Comparison of ENCODE assay signal across 8 mouse cellular contexts in genomic region chr3:148990531-148991003, GRCm38 (mm10). TPM values are rescaled to one million over a fixed set of nuclear protein-coding genes. Genes with fewer than 3 reads are reported as not detected.
DNase-seq lines count a peak whose midpoint lies in the region; ATAC-seq and TF ChIP-seq lines count a peak whose summit lies in the region.

Gene Adgrl2 (minus strand): TSS chr3:148990555.

- peak; percentile 47 for TF ChIP-seq CTCF in heart, adult 2 months (IDR thresholded peaks at IDR 0.05)

- peak within 1 kb of the TSS; percentile 96 for H3K4me3 ChIP-seq in heart, adult 2 months
- H3K4me3 ChIP-seq in intestine, embryonic 16.5 days (ENCODE audit: low read length), result peak within 1 kb of the TSS; percentile 93
- H3K4me3 ChIP-seq in megakaryocyte, embryonic 14.5 days (replicated peaks), result peak within 1 kb of the TSS; percentile 96

- H3K9me3 ChIP-seq in intestine, embryonic 16.5 days (ENCODE audit: control insufficient read depth, low read length), result no peaks in the 10 kb centered on the region
- H3K9me3 ChIP-seq in megakaryocyte, embryonic 14.5 days, result no peaks in the 10 kb centered on the region

- peak; percentile 37; the same call in 1 of the 2 replicates for TF ChIP-seq POLR2A in heart, adult 2 months (IDR thresholded peaks at IDR 0.05; ENCODE audit: insufficient read depth, low read depth, low read length)

- WGBS in heart, adult 2 months, result under 1% methylated on average over 25 of the region's 25 CpGs
- WGBS in intestine, embryonic 16.5 days, result under 1% methylated on average over 25 of the region's 25 CpGs

- peak within 1 kb of the TSS; percentile 87 for H3K4me2 ChIP-seq in intestine, embryonic 16.5 days (ENCODE audit: low read depth, low read length)

- H3K27me3 ChIP-seq in heart, adult 2 months (ENCODE audit: control insufficient read depth, insufficient read depth, low read length), result no peaks in the 10 kb centered on the region
- H3K27me3 ChIP-seq in intestine, embryonic 16.5 days (replicated peaks; ENCODE audit: control insufficient read depth, insufficient read depth, low read length), result no peaks in the 10 kb centered on the region
- peaks cover 62% of the 10 kb centered on the region for H3K27me3 ChIP-seq in megakaryocyte, embryonic 14.5 days (replicated peaks)

- ATAC-seq in intestine, embryonic 16.5 days, result peak; percentile 30

- H3K36me3 ChIP-seq in heart, adult 2 months (ENCODE audit: control insufficient read depth, insufficient read depth, low read length), result no peaks in the 10 kb centered on the region
- no peaks in the 10 kb centered on the region for H3K36me3 ChIP-seq in intestine, embryonic 16.5 days (ENCODE audit: control insufficient read depth, insufficient read depth, low read length)
- H3K36me3 ChIP-seq in megakaryocyte, embryonic 14.5 days (replicated peaks; ENCODE audit: low read length), result no peaks in the 10 kb centered on the region

- no peak for TF ChIP-seq EP300 in heart, adult 2 months (IDR thresholded peaks at IDR 0.05; ENCODE audit: insufficient read depth, low read depth, low read length)

- H3K4me1 ChIP-seq in heart, adult 2 months (ENCODE audit: control insufficient read depth, insufficient read depth, low read length), result 0 out of 2 replicates have a peak, but pooled peaks cover 1% of the 10 kb centered on the region
- peaks cover 6% of the 10 kb centered on the region; the same call in 1 of the 2 replicates for H3K4me1 ChIP-seq in intestine, embryonic 16.5 days (ENCODE audit: control insufficient read depth, insufficient read depth, low read length)
- H3K4me1 ChIP-seq in megakaryocyte, embryonic 14.5 days, result peaks cover 46% of the 10 kb centered on the region

- peak within 1 kb of the TSS; percentile 99 for H3K27ac ChIP-seq in heart, adult 2 months
- peak within 1 kb of the TSS; percentile 100 for H3K27ac ChIP-seq in intestine, embryonic 16.5 days (ENCODE audit: low read length)

- intact Hi-C loops in heart, adult 2 months (cut with DNase I), result loop anchor here (1.0 to 5.0 kb wide), 4 partner anchors 47 to 359 kb away; no protein-coding TSS in a partner anchor
- intact Hi-C loops in gastrocnemius, postnatal 36 days (cut with DNase I), result loop anchor here (5.0 kb wide), 2 partner anchors 357 to 457 kb away; no protein-coding TSS in a partner anchor

- peak within 1 kb of the TSS; percentile 84 for H3K9ac ChIP-seq in heart, adult 2 months (ENCODE audit: low read depth, low read length)
- H3K9ac ChIP-seq in intestine, embryonic 16.5 days (ENCODE audit: low read depth, low read length), result peak within 1 kb of the TSS; percentile 96

- no peak for DNase-seq in heart, adult 2 months
- no peak for DNase-seq in heart, adult 11 months
- no peak for DNase-seq in adrenal gland, adult 8-10 months
- DNase-seq in gastrocnemius, postnatal 36 days, result peak in 1 of 2 experiments; percentile 25
- DNase-seq in natural killer cell, adult 2 months (ENCODE audit: low spot score in 2 of 2), result no peak
- DNase-seq in ovary, adult 18-20 months (ENCODE audit: low spot score), result no peak

- H3K79me2 ChIP-seq in heart, adult 2 months (replicated peaks; ENCODE audit: control insufficient read depth, insufficient read depth, low read length), result no peaks in the 10 kb centered on the region; the same call in 1 of the 2 replicates

RNA-seq across cellular contexts. Expression of gene Adgrl2, which starts in this region (rescaled TPM):
- 10 to 100 TPM; 52.3 to 55.2 TPM for total RNA-seq in heart, adult 2 months (2021)
- polyA plus RNA-seq in heart, adult 2 months (2012; rRNA removed), result 29.5 and 46.9 TPM in 2 replicates
- 10 to 100 TPM; 61.5 to 72.6 (median 67.9) TPM for total RNA-seq in adrenal gland, adult 8-10 months (2022)
- 10 to 100 TPM; 10.4 to 10.6 TPM for total RNA-seq in gastrocnemius, postnatal 36 days (2021)
- polyA plus RNA-seq in intestine, embryonic 16.5 days (2015; fragmentation: Nextera tagmentation; extraction: Ambion mirVana), result 24.4 and 26.8 TPM in 2 replicates
- 5.4 and 12.3 TPM in 2 replicates for polyA plus RNA-seq in megakaryocyte, embryonic 14.5 days (2012; ENCODE audit: insufficient read depth, low replicate concordance)

Comparison
In these comparisons a context has a peak if more than half of its experiments do, and no peak if none do; other contexts are left out.
1. RNA of gene Adgrl2 (total RNA-seq): 61.5 to 72.6 TPM in adrenal gland, adult 8-10 months and 52.3 to 55.2 TPM in heart, adult 2 months; 10.4 to 10.6 TPM in gastrocnemius, postnatal 36 days; every median in the first group is over 4 times any median in the second.
2. Peak in every context shown above with its lines, with median percentiles within 50 percentile points of each other: H3K4me3 ChIP-seq.